Mouse (Mus musculus): ENCODE measurements at regions not wholly inside any gene's neighbourhood (a gene's known extent, or its start where the extent isn't known, plus 50 kb on each side); places are given as distances from the start of the nearest gene placed in this dataset.

- TF ChIP-seq GATA1 (IDR thresholded peaks at IDR 0.05; ENCODE audit: low read depth, low read length) (no peak), EP300 (IDR thresholded peaks at IDR 0.05; ENCODE audit: low read depth in 1 of 2, low read length in 2 of 2) (no peak), NELFE (IDR thresholded peaks at IDR 0.05; ENCODE audit: low read depth, low read length) (no peak), RAD21 (IDR thresholded peaks at IDR 0.05; ENCODE audit: low read depth, low read length) (no peak)
Observed at GRCm38 (mm10) chr16:5639956-5640355, 245.2 kb upstream of the Rbfox1 start.
